Mouse (Mus musculus) forebrain, embryonic 10.5 days (tissue): Measurements from ENCODE around the gene Gstp1. TPM values are rescaled to one million over a fixed set of nuclear protein-coding genes. Genes with fewer than 3 reads are reported as not detected.

Source experiments
- DNase-seq: peaks from one replicate; pipeline ENCODE4 v3.0.0-alpha.2; 2017; ENCODE audit warnings: low spot score; ENCODE audit errors: extremely low spot score
- H3K27ac ChIP-seq: fragments of 300-500 bp; sonication (generic); 2 replicates; pipeline ENCODE4 v1.5.1; 2016; ENCODE audit warnings: mild to moderate bottlenecking
- H3K27me3 ChIP-seq: fragments of 300-500 bp; sonication (generic); 2 replicates; pipeline ENCODE4 v1.6.1; 2016; ENCODE audit warnings: mild to moderate bottlenecking; ENCODE audit not compliant: poor library complexity, severe bottlenecking
- H3K36me3 ChIP-seq: fragments of 300-500 bp; sonication (generic); replicated peaks from 2 replicates; pipeline ENCODE4 v1.6.1; 2016; ENCODE audit warnings: mild to moderate bottlenecking, moderate library complexity
- H3K4me1 ChIP-seq: fragments of 300-500 bp; sonication (generic); 2 replicates; pipeline ENCODE4 v1.6.1; 2016
- H3K4me3 ChIP-seq: fragments of 300-500 bp; sonication (generic); 2 replicates; pipeline ENCODE4 v1.5.1; 2016; ENCODE audit warnings: mild to moderate bottlenecking, moderate library complexity
- H3K9me3 ChIP-seq: fragments of 300-500 bp; sonication (generic); 2 replicates; pipeline ENCODE4 v1.6.1; 2016; ENCODE audit warnings: mild to moderate bottlenecking, moderate library complexity
- WGBS: fragments of 180-500 bp; shearing (Covaris S2); methylation state at CpG from one replicate; pipeline ENCODE4 v1.1.7; 2016; 5-methylcytosine and 5-hydroxymethylcytosine counted together
- polyA plus RNA-seq: library from polyadenylated mRNA; unstranded; fragments of >200 nt; fragmentation: Nextera tagmentation; extraction: Ambion mirVana; gene quantifications from 2 replicates; pipeline ENCODE4 v1.2.1, GENCODE M21; 2016

The Gstp1 gene
- polyA plus RNA-seq, 1 experiment from 2014 or later: 412 TPM

GRCm38 (mm10) chr19:4003112-4003511, 34.7 kb downstream of the Gstp1 start, which contains the start of gene Doc2g:
TSS of gene Doc2g (plus strand) at chr19:4003313.
- H3K4me1 ChIP-seq: peaks cover 27% of the 10 kb centered on the region
- no peak within 1 kb of the TSS for H3K4me3 ChIP-seq
- H3K27me3 ChIP-seq: 0 out of 2 replicates have a peak, but pooled peaks cover 3% of the 10 kb centered on the region
- DNase-seq: no peak
- 70% methylated on average over 1 of the region's 1 CpGs for WGBS
- no peaks in the 10 kb centered on the region for H3K9me3 ChIP-seq
- H3K36me3 ChIP-seq: peaks cover 36% of the 10 kb centered on the region
- H3K27ac ChIP-seq: no peak within 1 kb of the TSS

DNA sequence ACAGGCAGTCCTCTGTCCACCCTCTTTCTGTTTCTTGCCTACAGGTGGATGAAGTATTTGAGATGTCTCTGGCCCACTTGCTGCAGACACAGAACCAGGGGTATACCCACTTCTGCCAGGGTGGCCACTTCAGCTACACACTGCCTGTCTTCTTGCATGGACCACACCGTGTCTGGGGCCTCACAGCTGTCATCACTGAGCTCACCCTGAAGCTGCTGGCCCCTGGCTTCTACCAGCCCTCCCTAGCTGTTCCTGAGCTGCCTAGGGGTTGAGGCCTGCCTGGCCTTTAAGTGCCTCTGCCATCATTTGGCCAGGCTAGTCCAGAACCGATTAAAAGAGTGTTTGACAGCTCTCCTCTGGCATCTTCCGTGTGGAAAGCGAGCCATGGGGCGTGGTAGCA, 36.0 kb downstream of the Gstp1 start:
- WGBS: 96% methylated on average over 5 of the region's 5 CpGs
- Histone ChIP-seq H3K27ac (no peak overlapping the region), H3K4me3 (peak overlapping the region; percentile 81; the same call in 1 of the 2 replicates), H3K36me3 (peaks cover 22% of the 10 kb centered on the region), H3K9me3 (no peaks in the 10 kb centered on the region), H3K27me3 (0 out of 2 replicates have a peak, but pooled peaks cover 3% of the 10 kb centered on the region), H3K4me1 (peaks cover 30% of the 10 kb centered on the region)
- DNase-seq: no peak

DNA sequence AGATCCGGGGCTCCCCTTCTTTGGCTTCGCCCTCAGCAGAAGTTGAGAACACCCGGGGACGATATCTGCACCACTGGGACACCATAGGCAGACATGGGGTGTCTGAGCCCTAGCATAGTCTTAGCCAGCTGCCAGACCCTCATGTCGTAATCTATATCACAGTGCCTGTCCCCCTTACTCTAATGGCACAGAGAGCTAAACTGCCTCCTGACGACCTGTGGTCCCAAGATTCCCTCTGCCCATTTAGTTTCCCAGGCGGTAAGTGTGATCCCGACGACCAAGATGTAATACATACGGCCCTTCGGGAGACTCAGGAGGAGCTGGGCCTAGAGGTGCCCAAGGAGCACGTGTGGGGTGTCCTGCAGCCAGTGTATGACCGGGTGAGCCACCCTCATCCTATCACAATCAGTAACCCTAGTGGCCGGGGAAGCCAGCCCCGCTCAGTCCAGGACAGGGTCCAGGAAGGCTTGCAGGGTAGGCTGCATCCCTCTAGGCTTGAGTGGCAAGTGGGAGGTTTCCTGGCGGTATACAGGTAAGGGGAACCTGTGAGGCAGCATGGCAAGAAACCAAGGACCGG, 36.7 kb downstream of the Gstp1 start:
- Histone ChIP-seq H3K27ac (peak overlapping the region; percentile 95), H3K27me3 (0 out of 2 replicates have a peak, but pooled peaks cover 3% of the 10 kb centered on the region), H3K4me3 (peak overlapping the region; percentile 81), H3K36me3 (peaks cover 15% of the 10 kb centered on the region), H3K9me3 (no peaks in the 10 kb centered on the region), H3K4me1 (peaks cover 30% of the 10 kb centered on the region)
- WGBS: 20% methylated on average over 17 of the region's 17 CpGs
- peak; percentile 29 for DNase-seq

- Histone ChIP-seq H3K4me3 (peak within 1 kb of the TSS; percentile 81), H3K27ac (peak within 1 kb of the TSS; percentile 95), H3K27me3 (0 out of 2 replicates have a peak, but pooled peaks cover 3% of the 10 kb centered on the region), H3K9me3 (no peaks in the 10 kb centered on the region), H3K4me1 (peaks cover 30% of the 10 kb centered on the region), H3K36me3 (peaks cover 9% of the 10 kb centered on the region)
- peak; percentile 97 for DNase-seq
- WGBS: under 1% methylated on average over 64 of the region's 64 CpGs
Observed at GRCm38 (mm10) chr19:4000119-4000900, 37.5 kb downstream of the Gstp1 start, which contains the start of the genes Nudt8 and Gm49405. TSS of gene Nudt8 (plus strand) at chr19:4000580. TSS of gene Gm49405 (plus strand) at chr19:4000626.

GRCm38 (mm10) chr19:3999121-3999730, 38.6 kb downstream of the Gstp1 start:
- Histone ChIP-seq H3K4me1 (peaks cover 30% of the 10 kb centered on the region), H3K27ac (0 out of 2 replicates have a peak overlapping the region, but pooled peaks have one; percentile 95), H3K9me3 (no peaks in the 10 kb centered on the region), H3K4me3 (peak overlapping the region; percentile 81), H3K36me3 (0 out of 2 replicates have a peak, but pooled peaks cover 2% of the 10 kb centered on the region), H3K27me3 (0 out of 2 replicates have a peak, but pooled peaks cover 3% of the 10 kb centered on the region)
- no peak for DNase-seq
- 89% methylated on average over 9 of the region's 9 CpGs for WGBS

DNA sequence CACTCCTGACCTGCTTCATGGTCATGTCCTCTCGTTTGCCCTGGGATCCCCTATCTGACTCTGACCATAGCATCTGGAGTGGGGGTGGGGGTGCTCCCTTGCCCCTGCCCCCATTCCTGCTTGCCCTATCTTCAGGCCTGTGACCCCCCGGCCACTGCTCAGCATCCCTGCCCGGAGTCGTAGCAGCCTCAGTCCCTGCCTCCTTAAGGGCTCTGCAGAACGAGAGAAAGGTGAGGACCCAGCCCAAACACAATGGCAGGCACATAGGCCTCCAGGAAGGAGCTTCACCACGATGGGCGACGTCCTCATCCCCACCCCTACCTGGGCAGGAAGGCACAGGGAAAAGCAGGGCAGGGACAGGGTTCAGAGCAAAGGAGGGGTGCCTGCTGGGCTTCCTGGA, 39.5 kb downstream of the Gstp1 start:
- DNase-seq: no peak
- WGBS: 78% methylated on average over 8 of the region's 8 CpGs

GRCm38 (mm10) chr19:3997231-3997630, 40.6 kb downstream of the Gstp1 start:
- WGBS: 71% methylated on average over 8 of the region's 8 CpGs
- H3K9me3 ChIP-seq: no peaks in the 10 kb centered on the region
- no peaks in the 10 kb centered on the region for H3K36me3 ChIP-seq
- DNase-seq: no peak
- no peak overlapping the region for H3K27ac ChIP-seq
- 0 out of 2 replicates have a peak, but pooled peaks cover 3% of the 10 kb centered on the region for H3K27me3 ChIP-seq
- H3K4me1 ChIP-seq: peaks cover 33% of the 10 kb centered on the region
- no peak overlapping the region for H3K4me3 ChIP-seq

More for the DNA sequence above, 39.5 kb downstream of the Gstp1 start:
- no peak overlapping the region for H3K4me3 ChIP-seq
- H3K4me1 ChIP-seq: peaks cover 30% of the 10 kb centered on the region
- 0 out of 2 replicates have a peak overlapping the region, but pooled peaks have one; percentile 30 for H3K27ac ChIP-seq
- no peaks in the 10 kb centered on the region for H3K36me3 ChIP-seq
- no peaks in the 10 kb centered on the region for H3K9me3 ChIP-seq
- 0 out of 2 replicates have a peak, but pooled peaks cover 3% of the 10 kb centered on the region for H3K27me3 ChIP-seq

DNA sequence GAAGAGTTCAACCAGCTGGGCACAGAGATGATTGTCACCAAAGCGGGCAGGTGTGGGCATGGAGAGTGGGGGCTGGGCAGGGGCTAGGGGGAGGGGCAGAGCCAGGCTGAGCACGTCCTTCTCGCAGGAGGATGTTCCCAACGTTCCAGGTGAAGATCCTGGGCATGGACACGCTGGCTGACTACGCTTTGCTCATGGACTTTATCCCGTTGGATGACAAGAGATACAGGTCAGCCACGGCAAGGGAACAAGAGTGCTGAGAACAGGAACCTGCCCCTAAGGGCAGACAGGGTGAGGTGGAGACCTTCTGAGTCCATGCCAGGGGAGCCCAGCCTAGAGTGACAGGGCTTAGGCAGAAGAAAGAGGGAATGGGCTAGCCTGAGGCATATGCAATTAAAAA, 41.0 kb downstream of the Gstp1 start:
- DNase-seq: no peak
- 87% methylated on average over 8 of the region's 8 CpGs for WGBS
- no peak overlapping the region for H3K27ac ChIP-seq
- no peaks in the 10 kb centered on the region for H3K9me3 ChIP-seq
- 0 out of 2 replicates have a peak, but pooled peaks cover 3% of the 10 kb centered on the region for H3K27me3 ChIP-seq
- no peak overlapping the region for H3K4me3 ChIP-seq
- H3K36me3 ChIP-seq: no peaks in the 10 kb centered on the region
- peaks cover 31% of the 10 kb centered on the region for H3K4me1 ChIP-seq

DNA sequence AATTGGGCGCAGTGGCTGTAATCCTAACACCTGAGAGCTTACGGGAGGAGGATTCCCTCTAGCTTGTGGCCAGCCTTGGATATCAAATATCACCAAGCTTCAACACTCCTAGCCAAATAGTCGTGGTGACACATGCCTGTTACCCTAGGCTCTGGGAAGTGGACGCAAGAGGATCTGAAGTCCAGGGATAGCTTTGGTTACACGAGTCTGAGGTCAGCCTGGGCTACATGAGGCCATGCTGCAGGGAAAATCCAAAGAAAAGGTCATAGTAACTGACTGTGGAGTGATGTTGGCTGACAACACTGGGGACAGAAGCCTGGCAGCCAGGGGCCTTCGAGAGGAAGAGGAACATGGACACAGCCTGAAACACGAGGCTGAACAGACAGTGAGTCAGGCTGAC, 41.7 kb downstream of the Gstp1 start:
- peaks cover 25% of the 10 kb centered on the region for H3K4me1 ChIP-seq
- 0 out of 2 replicates have a peak, but pooled peaks cover 3% of the 10 kb centered on the region for H3K27me3 ChIP-seq
- no peak overlapping the region for H3K27ac ChIP-seq
- DNase-seq: no peak
- no peak overlapping the region for H3K4me3 ChIP-seq
- H3K9me3 ChIP-seq: no peaks in the 10 kb centered on the region
- no peaks in the 10 kb centered on the region for H3K36me3 ChIP-seq
- WGBS: 77% methylated on average over 7 of the region's 7 CpGs

- Histone ChIP-seq H3K4me3 (no peak overlapping the region), H3K9me3 (no peaks in the 10 kb centered on the region), H3K4me1 (peaks cover 19% of the 10 kb centered on the region), H3K36me3 (no peaks in the 10 kb centered on the region), H3K27me3 (0 out of 2 replicates have a peak, but pooled peaks cover 3% of the 10 kb centered on the region), H3K27ac (no peak overlapping the region)
- no peak for DNase-seq
- 94% methylated on average over 3 of the region's 3 CpGs for WGBS
Observed at GRCm38 (mm10) chr19:3995505-3995904, 42.3 kb downstream of the Gstp1 start.

- no peak overlapping the region for H3K27ac ChIP-seq
- no peak for DNase-seq
- peaks cover 17% of the 10 kb centered on the region for H3K4me1 ChIP-seq
- H3K27me3 ChIP-seq: 0 out of 2 replicates have a peak, but pooled peaks cover 3% of the 10 kb centered on the region
- H3K9me3 ChIP-seq: no peaks in the 10 kb centered on the region
- 73% methylated on average over 6 of the region's 6 CpGs for WGBS
- no peaks in the 10 kb centered on the region for H3K36me3 ChIP-seq
- no peak overlapping the region for H3K4me3 ChIP-seq
Observed at GRCm38 (mm10) chr19:3994932-3995331, 42.9 kb downstream of the Gstp1 start.

- Histone ChIP-seq H3K4me1 (0 out of 2 replicates have a peak, but pooled peaks cover 4% of the 10 kb centered on the region), H3K4me3 (no peak within 1 kb of the TSS), H3K36me3 (no peaks in the 10 kb centered on the region), H3K9me3 (peaks cover 8% of the 10 kb centered on the region), H3K27ac (no peak within 1 kb of the TSS), H3K27me3 (no peaks in the 10 kb centered on the region)
- 68% methylated on average over 5 of the region's 5 CpGs for WGBS
- no peak for DNase-seq
Observed at GRCm38 (mm10) chr19:3992416-3992815, 45.4 kb downstream of the Gstp1 start, which contains the start of gene Tbx10. TSS of gene Tbx10 (plus strand) at chr19:3992752.
